Mouse (Mus musculus) A20 (cell line): ENCODE results near the gene Tor2a.

Experiments
- DNase-seq: peaks from one replicate; pipeline ENCODE4 v3.0.0-alpha.2; 2011; ENCODE audit warnings: low read depth, low spot score

Tor2a gene

DNA sequence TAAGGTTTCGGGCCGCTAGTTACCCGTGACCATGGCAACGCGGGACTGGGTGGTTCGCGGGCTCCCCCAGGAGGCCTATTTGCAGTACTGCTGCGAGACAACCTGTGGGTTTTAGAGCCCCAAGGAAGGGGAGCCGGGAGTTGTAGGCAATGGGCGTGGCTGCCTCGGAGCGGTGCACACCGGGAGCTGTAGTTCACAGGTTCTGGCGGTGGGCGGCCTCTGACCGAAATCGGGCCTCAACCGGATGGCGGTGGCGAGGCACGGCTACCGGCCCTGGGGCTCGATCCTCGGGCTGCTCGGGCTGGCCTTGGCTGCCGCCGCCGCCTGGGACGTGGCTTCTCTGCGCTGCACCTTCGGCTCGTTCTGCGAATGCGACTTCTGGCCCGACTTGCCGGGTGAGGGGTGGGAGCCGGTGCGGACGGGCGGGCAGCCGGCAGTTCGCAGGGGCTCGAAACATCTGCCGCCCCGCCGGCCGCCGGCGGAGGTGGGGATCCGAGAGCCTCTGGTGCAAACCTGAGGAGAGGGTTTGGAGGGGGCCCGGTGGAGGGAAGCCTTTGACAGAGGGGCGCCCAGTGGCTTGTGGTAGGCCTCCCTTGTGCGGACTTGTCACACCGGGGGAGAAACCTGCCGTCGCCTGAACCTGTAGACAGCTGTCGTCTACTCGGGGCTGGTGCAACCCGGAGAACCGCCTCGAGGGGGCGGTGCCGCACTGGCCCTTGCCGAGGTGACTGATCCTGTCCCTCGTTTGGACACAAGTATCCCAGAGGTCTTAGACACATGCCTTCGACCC is at the start of gene Tor2a:
Tor2a (plus strand) TSS at position 179 of the 790 bp plus-strand sequence.
- DNase-seq, result peak; percentile 98

DNA sequence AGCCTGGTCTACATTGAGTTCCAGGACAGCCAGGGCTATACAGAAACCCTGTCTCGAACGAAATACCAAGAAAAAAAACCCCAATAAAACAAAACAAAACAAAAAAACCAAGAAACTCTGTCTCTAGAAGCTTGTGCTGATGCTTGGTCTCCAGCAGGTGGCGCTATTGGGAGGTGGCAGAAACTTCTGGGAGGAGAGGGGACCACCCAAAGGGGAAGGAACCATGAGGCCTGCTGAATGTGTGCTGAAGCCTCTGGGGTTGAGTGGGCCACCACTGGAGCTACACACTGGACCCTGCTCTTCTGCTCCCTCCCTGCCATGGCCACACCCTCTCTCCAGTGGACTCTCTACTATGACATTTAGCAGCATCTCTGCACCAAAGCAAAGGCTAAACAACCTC is 48.4 kb upstream of the Tor2a start:
- DNase-seq, result peak; percentile 69

DNA sequence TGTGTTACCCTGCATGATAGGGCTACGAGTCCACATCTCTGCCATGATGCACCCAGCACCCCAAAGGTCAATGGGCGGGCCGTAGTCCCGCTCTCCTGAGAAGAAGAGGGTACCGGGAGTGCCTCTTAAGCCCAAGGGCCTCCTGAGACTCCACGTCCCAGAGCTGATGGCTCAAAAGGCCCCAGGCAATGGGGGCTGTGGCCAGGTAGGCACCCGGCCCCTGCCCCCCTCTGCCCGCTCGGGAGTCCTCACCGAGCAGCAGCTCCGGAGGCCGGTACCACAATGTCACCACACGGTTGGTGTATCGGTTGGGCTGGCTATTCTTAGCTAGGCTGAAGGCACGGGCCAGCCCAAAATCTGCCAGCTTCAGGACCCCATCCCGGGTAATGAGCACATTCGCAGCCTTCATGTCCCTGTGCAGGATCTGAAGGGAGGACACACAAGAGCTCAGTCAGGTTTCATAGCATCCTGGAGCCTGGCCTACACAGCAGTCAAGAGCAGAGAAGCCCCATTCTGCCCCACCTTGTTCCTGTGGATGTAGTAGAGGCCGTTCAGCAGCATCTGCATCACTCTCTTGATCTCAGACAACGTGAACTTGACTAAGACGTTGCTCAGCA is 47.4 kb upstream of the Tor2a start:
- no peak for DNase-seq

DNA sequence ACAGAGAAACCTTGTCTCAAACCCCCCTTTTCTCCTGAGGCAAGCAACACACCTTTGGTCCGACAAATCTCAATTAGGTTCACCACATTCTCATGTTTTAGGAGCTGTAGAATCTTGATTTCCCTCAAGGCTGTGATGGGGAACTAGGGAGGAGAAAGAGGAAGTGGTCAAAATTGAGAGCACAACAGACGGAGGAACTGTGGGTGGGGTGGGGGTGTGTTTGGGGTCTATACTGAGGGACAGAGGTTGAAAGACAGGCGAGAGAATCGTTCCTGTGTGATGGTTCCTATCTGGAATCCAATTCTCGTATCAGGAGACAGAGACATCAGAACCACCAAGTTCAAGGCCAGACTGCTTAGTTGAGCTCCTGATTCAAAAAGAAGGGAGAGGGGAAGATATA is 46.6 kb upstream of the Tor2a start:
- peak; percentile 77 for DNase-seq

DNA sequence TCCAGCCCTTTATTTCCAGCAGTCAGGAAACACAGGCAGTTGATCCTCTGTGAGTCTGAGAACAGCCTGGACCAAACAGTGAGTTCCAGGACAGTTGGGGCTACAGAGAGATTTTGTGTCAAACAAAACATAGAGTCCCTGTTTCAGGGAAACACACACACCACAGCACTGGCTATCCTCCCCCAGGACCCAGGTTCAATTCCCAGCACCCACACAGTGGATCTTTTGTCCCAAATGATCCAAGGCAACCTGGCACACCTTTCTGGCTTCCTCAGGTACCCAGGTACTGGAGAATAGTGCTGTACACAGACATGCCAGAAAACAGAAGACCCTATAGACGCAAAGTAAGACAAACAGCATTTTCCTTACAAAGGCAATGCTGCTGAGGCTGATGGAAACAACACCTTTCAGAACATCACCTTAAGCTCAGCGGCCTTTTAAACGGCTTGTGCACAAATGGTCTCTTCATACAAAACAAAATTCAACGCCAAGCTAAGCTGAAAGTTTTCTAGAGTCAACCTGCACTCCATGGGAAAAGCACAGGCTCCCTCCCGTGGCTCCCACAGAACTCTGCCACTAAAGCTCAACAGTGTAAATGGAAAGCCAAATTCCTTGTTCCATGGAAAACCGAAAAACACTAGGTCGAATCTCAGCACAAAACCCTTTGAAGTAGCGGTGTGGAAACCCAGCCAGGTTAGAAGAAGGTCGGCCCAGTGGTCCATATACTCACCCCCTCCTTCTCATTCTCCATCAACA is 45.6 kb upstream of the Tor2a start:
- no peak for DNase-seq

DNA sequence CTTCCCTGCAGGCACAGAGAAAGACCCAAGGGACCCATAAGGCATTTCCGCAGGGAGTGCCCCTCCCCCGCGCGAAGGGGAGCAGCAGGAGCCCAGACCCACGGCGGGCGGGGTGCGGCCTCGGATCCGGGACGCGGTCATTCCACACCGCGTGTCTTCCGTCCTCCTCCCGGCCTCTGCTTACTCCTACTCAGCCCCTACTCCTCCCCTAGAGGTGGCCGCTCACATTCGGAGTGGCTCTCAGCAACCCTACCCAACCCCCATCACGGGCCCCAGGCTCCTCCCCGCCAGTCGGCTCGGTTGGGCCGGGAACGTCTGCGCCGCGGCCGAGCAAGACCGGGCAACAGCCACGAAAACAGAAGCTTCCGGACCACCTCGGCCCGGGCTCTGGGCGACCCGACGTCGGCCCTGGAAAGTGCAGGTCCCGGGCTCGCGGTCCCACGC is 44.9 kb upstream of the Tor2a start:
- DNase-seq, result peak; percentile 82

DNA sequence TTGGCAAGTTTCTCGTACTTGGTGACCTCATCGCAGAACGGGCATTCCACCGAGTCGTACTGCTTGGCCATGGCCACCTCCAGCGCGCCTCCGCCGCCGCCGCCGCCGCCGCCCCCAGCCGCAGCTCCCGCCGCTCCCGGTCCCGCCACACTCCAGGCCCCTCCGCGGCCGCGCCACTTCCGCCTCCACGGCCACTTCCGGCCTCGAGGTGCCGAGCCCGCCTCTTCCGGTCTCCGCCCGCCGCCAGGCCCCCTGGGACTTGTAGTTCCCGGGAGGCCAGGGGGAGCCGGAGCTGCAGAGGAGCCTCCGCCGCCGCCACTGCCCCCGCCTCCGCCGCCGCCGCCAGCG is 44.5 kb upstream of the Tor2a start:
- peak; percentile 94 for DNase-seq

DNA sequence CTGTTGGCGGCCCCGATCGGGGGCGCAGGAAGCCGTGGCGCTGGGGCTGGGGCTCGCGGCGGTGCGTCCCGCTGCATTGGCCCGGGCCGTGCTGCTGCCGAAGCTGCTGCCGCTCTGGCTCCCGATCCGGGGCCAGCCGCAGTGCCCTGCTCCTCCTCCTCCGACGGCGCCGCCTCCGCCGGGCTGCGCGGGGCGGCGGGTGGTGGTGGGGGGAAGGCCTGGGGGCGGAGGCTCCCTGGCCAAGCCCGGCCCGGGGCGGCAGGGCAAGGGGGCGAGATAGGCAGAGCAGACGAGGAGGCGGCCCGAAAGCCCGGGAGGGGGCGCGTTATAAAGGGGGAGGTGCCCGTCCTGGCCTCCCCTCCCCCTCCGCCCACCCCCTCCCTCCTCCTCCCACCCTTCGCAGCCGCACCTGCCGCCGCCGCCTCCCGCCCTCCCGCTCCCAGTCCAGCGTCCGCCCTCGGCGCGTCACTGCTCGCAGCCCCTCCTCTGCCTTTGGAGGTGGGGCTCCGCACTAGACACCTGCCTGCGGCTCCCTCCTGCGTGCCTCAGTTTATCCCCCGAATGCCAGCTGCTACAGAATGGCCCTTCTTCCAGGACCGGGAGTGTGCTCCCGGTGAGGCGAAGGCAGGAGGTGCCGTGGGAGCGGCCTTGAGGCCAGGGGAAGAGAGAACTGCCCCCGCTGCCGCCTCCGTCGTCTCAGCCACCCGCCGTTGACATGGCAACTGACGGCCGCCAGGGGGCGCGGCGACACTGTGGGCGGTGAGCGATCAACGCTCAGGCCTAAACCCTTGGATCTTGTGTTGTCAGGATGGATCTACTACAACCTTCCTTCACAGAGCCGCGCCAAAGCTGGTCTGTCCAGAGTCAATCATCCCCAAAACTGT is 43.9 kb upstream of the Tor2a start, which contains the start of gene Cdk9:
Cdk9 (minus strand) TSS at position 143 of the 884 bp plus-strand sequence.
- peak; percentile 96 for DNase-seq

DNA sequence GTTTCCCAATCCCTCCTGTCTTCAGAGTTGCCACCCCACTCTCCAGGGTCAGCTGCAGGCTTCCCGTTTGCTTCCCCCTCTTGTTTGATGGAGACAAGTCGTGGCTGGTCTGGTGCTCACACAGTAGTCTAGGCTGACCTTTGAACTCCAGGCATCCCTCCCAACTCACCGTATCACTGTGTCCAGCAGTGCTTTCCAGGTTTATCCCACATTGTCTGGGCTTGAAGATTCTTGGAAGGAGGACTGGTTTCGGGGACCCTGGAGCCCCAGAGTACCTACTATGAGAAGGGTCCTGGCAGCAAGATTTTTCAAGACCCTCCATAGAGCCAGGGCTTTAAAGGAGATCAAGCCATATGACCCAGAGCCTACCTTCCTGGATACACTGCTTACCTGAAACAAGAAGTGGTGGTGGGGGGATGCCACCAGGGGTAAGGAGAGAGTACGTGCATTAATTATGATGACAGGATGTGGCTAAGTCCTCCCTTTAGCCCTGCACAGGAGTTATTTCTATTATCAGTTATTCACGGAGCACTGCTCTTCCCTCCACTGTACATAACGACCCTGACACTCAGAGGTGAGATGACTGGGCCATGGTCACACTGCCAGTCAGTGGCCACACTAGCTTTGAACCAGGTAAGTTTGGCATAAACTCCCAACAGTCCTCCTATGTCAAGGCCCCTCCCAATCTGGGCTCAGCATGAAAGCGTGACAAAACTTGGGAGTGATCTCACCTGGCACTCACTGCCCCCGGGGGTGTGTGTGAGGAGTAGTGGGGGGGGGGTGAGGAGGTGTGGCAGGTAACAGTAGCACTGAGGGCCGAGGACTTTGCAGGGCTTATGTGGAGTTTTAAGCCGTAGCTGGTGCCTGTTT is 42.7 kb upstream of the Tor2a start:
- DNase-seq, result no peak

DNA sequence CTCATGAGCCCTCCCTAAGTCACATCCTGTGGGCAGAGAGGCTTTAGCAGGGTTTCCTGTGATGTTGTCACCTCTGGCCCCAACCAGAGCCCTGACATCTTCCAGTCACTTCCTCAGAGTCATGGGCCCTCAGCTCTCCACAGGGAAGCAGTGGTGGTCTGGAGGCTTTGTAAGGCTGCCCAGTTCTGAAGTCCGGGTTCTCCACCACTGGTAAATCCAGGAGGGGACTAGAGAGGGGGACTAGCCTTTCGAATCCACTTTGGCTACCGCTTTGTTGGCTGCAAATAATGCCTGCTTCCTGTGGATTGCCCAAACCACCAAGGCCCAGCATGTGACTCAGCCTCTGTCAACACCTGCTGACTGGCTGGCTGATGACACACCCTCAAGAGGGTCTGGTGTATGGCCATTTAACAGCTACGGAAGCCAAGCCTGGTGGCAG is 42.0 kb upstream of the Tor2a start:
- peak; percentile 53 for DNase-seq

DNA sequence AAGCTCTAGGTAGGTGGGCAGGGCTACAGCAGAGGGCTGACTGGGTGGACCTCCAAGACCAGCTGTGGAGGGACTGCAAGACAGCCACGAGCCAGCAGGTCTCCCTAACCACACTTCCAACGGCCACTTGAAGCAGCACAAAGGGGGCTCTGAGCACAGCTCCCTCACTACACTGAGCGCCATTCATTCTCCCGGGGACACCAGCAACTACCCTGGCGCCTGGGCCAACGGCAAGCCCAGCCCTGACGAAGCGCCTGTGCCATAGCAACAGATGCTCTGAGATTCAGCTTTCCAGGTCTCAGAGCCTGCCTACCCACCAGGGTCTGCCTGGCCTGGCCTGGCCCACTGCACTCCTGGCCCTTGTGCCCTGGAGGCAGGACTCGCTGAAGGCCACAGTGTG is 38.3 kb upstream of the Tor2a start:
- no peak for DNase-seq

DNA sequence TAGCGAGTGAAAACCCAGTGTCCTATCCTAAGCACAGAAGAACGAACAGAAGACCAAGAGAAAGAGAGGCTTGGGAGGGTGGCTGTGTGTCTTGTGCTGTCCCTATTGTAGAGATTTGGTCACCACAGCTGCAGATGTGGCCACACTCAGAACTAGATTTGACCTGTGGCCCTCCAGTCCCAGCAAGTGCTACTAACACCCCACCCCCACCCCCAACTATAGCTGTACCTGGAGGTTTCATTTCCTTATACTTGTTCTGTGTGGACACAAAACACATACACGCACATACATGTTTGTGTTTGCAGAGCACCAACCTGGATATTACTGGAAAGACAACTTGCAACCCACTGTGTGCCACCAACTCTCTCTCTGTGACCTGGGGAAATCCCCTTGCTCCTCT is 37.0 kb upstream of the Tor2a start:
- peak; percentile 82 for DNase-seq

DNA sequence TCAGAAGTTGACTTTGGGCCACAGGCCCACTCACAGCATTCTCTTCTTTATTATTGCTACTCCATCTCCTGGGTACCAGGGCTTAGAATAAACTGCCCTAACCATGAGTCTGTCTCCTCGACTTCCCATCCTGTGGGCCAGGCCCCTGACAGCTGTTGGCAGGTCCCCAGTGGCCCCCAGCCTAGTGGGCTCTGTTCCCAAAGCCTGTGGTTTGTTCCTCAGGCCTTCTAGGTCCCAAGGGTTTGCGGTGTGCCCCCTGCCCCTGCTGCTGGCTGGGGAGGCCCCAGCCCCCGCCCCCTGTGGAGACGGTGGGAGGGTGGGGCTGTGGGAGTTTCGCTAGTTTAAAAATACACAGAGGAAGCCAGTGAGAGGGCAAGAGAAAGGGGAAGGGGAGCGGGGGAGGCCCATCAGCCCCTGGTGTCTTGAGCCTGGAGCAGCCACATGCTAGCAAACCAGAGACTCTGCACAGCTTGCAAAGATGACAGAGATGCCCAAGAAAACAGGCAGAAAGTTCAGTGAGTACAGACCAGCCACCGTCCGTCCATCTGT is 36.3 kb upstream of the Tor2a start, which contains the start of gene Sh2d3c:
Sh2d3c (plus strand) TSS at position 375 of the 549 bp plus-strand sequence.
- peak; percentile 83 for DNase-seq

DNA sequence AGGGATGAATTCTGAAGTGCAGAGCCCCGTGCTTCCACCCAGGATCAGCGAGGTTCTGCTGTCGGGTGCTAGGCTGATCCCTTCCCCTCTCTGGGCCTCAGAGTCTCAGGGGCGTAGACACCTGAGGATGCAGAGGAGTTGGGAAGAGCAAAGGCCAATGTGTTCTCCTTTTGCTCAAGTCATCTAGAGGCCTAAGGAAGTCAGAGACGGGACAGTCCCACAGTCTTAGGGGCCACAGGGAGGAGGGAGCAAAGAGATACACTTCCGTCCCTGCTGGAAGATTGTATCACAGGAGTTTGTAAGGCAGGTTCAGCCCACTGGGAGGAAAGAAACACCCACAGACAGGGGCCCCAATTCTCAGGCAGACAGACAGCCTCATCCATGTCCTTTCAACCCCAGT is 35.0 kb upstream of the Tor2a start:
- peak; percentile 58 for DNase-seq

DNA sequence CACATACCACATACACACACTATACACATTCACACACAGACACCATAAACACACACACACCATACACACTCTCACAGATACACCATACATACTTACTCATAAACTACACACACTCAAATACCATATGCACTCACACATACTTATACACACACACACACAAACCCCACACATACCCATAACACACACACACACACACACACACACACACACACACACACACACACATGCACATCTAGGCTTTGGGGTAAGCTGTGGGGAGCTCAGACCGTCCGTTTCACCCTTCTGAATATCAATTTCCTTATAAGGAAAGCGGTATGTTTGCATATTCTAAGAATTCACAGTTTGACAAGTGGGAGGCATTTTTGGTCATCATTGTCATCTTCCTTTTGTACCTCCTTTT is 34.5 kb upstream of the Tor2a start:
- peak; percentile 53 for DNase-seq

DNA sequence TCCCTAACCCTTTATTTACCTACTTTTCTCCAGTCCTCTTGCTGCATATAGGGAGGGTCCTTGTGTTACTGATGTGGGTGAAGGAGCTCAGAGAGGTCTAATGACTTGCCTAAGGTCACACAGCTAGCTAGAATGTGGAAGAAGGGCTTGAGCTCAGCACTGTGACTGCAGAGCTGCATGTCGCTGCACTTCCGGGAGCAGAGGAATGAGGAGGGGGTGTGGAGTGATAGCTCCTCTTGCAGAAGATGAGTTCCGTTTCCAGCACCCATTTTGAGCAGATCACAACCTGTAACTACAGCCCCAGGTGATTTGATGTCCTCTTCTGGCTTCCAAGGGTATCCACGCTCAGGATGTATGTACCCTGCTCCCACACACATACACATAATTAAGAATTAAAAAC is 32.9 kb upstream of the Tor2a start:
- DNase-seq, result no peak

DNA sequence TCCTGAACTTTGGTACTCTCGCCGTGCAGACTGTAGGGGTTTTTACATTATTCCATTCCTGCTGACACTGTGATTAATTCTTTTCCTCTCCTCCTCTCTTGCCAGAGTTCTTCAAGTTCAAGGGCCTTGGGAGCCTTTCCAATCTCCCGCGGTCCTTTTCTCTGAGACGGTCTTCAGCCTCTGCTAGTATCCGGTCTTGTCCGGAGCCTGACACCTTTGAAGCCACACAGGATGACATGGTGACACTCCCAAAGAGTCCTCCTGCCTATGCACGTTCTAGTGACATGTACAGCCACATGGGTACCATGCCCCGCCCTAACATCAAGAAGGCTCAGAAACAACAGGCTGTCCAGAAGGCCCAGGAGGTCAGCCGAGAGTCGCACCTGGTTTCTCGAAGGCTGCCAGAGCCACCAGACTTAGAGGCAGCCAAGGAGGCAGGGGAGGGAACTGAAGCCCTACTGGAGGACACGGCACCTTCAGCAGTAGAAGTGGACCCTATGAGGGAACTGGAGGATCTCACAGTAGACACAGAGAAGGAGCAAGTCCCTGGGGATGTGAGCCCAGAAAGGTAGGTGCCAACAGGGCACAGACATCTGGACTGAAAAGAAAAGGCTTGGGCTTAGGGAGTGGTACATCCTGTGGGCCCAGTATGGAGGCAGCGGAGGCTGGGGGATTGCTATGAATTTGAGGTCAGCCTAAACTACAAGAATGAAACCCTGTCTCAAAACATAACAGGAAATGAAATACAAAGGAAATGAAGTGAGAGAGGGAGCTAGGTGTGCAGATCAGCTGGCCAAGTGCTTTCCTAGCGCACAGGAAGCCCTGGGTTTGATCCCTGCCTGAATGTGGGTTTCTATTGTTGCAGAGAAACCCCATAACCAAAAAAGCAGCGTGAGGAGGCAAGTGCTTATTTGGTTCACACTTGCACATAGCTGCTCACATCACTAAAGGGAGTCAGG is 31.9 kb upstream of the Tor2a start:
- DNase-seq, result no peak

DNA sequence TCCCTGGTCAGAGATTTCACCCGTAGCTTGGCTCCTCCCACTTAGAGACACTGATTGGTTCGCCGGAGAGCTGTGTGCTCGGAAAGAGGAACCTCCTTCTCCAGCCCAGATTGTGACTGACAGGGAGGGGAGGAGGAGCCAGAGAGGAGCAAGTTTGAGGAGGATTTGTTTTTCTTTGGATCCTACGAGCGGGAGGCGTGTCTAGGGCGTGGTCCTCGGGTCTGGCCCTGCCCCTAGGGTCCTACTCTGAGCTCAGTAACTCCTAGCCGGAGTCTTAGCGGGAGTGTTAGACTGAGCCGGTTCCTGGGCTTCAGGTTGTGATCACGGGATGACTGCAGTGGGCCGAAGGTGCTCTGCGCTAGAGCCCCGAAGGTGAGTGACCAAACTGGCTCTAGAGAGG is 29.6 kb upstream of the Tor2a start:
- DNase-seq, result peak; percentile 93

DNA sequence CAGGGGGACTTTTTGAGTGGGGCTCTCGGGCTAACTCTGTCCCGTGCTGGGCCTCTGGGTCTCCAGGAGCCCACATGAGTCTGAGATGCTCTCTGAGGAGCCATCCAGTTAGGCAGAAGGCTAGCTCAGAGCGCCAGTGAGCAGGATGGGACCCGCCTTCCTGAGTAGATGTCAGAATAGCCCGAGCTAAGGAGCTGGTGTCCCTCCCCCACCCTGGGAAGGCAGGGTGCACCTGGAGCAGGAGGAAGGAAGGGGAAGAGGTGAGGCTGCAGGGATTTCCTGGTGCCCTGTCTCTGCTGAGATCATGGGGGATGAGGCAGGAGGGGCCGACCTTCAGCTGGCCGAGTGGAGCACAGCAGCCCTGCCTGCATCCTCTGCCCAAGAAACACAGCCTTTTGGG is 28.6 kb upstream of the Tor2a start:
- DNase-seq, result no peak
